Mouse (Mus musculus): ENCODE results near the gene Ankrd2.
"Not testable (repeated sequence)": the region's sequence is repeated elsewhere in the genome, so short reads cannot be mapped to it uniquely, and the experiment has no call there.

The Ankrd2 gene

GRCm38 (mm10) chr19:42054255-42054654 lies 18.5 kb downstream of the Ankrd2 start:
- DNase-seq (ENCODE audit: low read depth, low spot score) = no peak

GRCm38 (mm10) chr19:42055881-42056280 lies 20.1 kb downstream of the Ankrd2 start:
- DNase-seq (ENCODE audit: low read depth, low spot score) = no peak

GRCm38 (mm10) chr19:42056719-42057409 lies 21.1 kb downstream of the Ankrd2 start:
- no peak for DNase-seq (ENCODE audit: low read depth, low spot score)

DNA sequence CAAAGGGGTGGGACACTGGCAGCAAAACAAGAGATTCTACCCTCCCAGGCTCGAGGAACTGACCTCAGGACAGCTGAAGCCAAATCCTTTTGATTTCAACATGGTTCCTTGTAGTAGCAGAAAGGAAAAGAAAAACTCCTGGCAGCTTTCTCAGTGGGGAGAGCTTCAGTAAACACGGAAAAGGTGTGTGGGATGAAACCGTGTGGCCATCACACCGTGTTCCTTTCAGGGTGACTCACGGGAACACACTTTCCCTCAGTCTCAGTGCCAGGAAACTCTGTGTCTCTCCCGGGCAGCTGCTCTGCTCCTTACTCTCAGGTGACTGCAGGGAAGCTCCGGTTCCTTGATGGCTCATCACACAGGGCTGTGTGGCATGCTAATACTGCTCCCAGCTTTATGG lies 22.6 kb downstream of the Ankrd2 start:
- no peak for DNase-seq (ENCODE audit: low read depth, low spot score)

DNA sequence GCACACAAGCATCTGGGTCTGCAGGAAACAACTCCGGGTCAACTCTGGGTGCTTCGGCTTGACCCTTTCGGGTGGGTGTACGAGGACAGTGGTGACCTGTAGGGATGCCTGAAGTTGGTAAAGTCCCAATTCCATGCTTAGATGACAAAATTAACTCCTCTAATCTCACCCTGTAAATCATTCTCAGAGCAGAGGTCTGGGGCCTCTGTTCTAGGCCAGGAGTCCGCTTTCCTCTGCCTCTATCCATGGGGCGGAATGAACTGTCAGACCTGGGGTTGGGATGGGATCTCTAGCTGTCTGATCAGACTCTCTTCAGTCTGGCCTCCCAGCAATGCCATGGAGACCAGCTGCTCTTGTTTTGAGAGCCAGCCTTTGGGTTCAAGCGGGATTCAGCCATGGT lies 25.6 kb downstream of the Ankrd2 start:
- DNase-seq (ENCODE audit: low read depth, low spot score) = no peak

GRCm38 (mm10) chr19:42068441-42069240 lies 32.8 kb downstream of the Ankrd2 start:
- no peak for DNase-seq (ENCODE audit: low read depth, low spot score)

- no peak for DNase-seq (ENCODE audit: low read depth, low spot score)
Observed at GRCm38 (mm10) chr19:42069241-42069525, 33.4 kb downstream of the Ankrd2 start.

DNA sequence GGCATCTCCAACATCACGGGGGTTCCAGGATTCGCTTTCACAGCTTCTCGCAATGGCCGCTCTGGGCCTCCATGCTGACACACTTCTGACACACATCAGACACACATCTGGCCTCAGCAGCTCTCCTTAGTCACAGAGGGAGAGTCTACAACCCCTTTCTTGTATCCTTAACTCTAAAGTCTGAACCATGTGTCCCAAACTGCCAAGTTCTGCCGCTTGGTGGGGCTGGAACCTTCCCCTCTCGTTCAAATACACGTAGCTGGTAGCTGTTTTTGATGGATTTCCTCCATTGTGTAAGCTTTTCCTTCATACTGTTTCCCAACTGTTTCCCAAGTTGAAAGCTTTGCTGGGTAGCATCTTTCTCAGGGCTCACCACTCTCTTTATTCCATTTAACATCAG lies 35.4 kb downstream of the Ankrd2 start:
- no peak for DNase-seq (ENCODE audit: low read depth, low spot score)

- no peak for DNase-seq (ENCODE audit: low read depth, low spot score)
Observed at GRCm38 (mm10) chr19:42071886-42072608, 36.2 kb downstream of the Ankrd2 start.

- no peak for DNase-seq (ENCODE audit: low read depth, low spot score)
Observed at GRCm38 (mm10) chr19:42072802-42073201, 37.0 kb downstream of the Ankrd2 start.

DNA sequence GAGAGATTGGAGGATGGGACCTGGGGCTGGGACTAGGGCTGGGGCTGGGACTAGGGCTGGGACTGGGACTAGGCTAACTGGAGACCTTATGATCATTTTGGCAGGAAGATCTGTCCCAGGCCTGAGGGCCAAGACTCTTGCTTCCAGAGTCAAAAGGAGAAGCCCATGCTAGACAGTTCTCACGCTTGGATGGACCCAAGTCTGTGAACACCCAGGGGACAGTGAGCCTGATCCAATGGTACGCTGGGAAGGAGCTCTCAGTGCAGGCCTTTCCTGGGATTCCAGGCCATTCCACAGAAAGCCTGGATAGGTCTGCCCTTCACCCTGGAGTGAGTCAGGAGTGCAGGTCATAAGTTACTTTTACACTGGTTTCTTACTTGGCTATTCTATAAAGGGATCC lies 39.3 kb downstream of the Ankrd2 start:
- DNase-seq (ENCODE audit: low read depth, low spot score) = no peak

DNA sequence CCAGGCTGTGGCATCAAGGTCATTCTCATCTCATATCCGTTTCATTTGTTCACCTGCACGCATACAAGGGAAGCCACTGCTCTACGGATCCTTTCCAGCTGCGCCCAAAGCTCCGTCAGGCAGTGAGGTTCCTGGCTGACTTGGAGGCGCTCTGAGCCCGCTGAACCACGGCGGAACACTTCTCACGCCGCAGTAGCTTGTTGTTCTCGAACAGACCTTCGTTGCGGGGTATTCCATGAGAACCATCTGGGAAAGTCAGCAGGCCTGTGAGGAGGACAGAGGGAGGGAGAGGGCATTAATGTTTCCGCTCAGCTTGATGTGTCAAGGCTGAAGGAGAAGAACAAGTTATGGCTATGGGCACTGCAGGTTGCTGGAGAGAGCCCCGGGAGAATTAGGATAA lies 40.2 kb downstream of the Ankrd2 start:
- no peak for DNase-seq (ENCODE audit: low read depth, low spot score)

GRCm38 (mm10) chr19:42078566-42078965 lies 42.8 kb downstream of the Ankrd2 start:
- DNase-seq (ENCODE audit: low read depth, low spot score) = no peak

- no peak for DNase-seq (ENCODE audit: low read depth, low spot score)
Observed at GRCm38 (mm10) chr19:42079006-42079405, 43.2 kb downstream of the Ankrd2 start.

DNA sequence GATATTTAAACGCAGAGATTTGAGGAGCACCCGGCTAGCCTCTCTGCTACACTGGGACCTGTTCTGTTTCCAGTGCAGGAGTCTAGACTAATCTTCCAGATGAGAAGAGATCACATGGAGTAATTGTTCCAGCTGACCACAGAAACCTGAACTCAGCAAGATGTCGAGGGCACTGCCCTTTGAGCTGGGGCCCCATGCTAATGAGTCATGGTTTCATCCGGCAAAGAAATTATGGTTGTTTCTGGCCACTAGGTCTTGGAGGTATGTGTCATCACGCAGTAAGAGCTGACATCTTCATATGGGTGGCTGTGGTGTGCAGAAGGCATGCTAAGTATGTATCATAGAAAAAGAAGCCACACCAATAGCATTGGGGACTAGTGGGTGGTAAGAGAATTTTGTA lies 44.1 kb downstream of the Ankrd2 start:
- DNase-seq (ENCODE audit: low read depth, low spot score) = no peak

DNA sequence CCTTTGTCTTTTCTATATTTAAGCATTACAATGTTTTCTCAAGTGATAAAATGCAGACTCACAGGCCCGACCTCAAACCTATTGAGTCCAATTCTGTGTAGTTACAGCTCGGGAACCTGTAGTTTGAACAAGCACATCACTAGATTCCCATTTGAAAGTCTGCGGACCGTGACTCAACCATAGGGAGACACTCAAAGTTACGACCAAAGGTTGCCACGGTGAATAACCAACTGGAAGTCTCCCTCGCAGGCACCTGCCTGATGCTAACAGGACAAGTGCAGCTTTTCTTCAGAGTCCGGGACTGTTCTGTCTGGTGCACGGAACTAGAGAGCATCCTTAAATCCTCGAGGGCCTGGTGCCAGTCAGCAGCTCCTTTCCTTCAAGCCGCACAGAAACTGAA lies 44.7 kb downstream of the Ankrd2 start:
- DNase-seq (ENCODE audit: low read depth, low spot score) = no peak

GRCm38 (mm10) chr19:42081613-42082012 lies 45.8 kb downstream of the Ankrd2 start:
- not testable (repeated sequence) for DNase-seq (ENCODE audit: low read depth, low spot score)

DNA sequence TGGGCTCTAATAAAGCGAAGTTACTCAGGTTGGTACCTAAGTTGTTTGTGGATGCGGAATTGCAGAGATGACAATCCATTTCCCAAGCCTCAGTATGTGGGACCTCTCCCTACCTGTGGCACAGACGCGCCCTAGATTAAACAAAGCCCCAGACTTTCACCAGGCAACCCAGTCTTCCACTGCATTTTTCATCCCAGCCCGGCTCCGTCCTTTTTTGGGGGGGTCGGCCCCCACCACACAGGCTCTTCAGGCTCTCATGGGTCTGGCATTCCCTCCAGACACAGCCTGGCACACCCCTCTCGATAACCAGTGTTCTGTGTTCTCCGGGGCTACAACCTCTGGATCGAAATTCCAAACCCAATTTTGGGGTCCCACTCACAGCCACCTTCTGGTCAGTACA lies 49.9 kb downstream of the Ankrd2 start:
- DNase-seq (ENCODE audit: low read depth, low spot score) = no peak

- peak; percentile 94 for DNase-seq (ENCODE audit: low read depth, low spot score)
Observed at GRCm38 (mm10) chr19:42086166-42086565, 50.4 kb downstream of the Ankrd2 start, which contains the start of gene Morn4. Gene Morn4 (minus strand): TSS chr19:42086357.

DNA sequence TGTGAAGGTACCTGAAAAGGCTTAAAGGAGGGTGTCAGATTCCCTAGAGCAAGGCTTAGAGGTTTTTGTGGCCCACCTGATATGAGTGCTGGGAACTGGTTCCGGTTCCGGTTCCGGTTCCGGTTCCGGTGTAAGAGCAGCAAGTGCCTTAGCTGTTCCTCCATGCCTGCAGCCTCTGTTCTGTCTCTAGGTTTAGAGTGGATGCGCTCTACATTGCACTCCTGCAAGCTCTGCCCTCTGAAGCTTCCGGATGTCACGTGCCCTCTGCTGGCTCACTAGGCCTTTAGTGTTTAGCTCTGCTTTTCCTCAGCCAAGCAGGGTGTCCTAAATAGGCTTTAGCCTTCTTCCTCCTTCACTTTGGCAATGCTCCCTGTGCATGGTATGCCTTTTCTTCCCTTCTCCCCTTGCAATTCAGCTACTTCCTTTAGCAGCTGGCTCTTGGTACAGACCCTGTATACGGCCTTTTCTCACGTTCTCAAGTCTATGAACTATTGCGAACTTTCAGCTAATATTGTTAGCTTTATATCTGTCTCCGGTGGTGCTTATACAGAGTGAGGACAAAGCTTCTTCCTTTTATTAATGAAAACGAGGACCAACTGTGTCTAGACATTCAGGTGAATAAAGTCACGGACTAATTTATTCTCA lies 53.4 kb downstream of the Ankrd2 start:
- DNase-seq (ENCODE audit: low read depth, low spot score) = peak; percentile 19

DNA sequence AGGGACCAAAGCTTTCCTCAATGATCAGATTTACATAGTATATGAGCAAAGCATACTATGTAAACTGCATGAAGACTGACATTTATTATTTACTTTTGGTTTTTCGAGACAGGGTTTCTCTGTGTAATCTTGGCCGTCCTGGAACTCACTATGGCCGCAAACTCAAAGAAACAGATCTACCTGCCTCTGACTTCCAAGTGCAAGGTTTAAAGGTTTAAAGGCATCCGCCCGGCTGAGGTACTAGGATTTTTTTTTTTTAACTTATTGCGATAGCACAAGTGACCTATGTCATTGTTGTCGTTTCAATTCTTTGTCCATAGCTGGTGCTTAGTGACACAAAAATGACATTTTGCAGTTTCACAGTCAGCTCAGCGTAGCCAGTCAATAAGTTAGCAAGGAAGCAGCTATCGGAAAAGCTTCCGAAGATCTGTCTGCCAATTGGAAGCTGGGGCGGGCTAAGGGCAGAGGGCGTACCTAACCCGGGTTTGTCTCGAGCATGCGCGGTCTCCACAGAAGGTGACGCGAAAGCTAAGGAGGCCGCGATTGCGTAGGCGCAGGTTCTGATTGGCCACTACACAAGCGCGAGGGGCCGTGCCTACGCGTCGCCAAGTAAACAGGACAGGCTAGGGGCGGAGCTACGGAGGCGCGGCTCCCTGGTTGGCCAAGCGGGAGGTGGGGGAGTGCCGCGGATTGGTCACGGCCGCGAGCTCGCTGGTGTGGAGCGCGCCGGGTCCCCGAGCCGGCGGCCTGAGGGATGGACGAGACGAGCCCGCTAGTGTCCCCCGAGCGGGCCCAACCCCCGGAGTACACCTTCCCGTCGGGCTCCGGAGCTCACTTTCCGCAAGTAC lies 54.2 kb downstream of the Ankrd2 start, which contains the start of gene Pi4k2a:
Gene Pi4k2a (plus strand): TSS at position 723 of the 848 bp plus-strand sequence.
- peak; percentile 100 for DNase-seq (ENCODE audit: low read depth, low spot score)
